Mouse (Mus musculus) hindbrain, embryonic 14.5 days (tissue): ENCODE data around the gene Tbcb. TPM values are rescaled to one million over a fixed set of nuclear protein-coding genes. Genes with fewer than 3 reads are reported as not detected.

Experiments used
- ATAC-seq: fragments of 200-750 bp; cut with Nextera tagmentation; 2 replicates; pipeline ENCODE4 v1.8.0; 2017; ENCODE audit warnings: moderate number of reproducible peaks, mild to moderate bottlenecking, moderate TSS enrichment, moderate library complexity; ENCODE audit not compliant: low FRiP score
- DNase-seq: peaks from one replicate; pipeline ENCODE4 v3.0.0-alpha.2; 2015; ENCODE audit warnings: low spot score
- H3K27ac ChIP-seq: fragments of 300-500 bp; sonication (generic); 2 replicates; pipeline ENCODE4 v1.5.1; 2014; ENCODE audit warnings: mild to moderate bottlenecking, moderate library complexity
- H3K27me3 ChIP-seq: fragments of 300-500 bp; sonication (generic); 2 replicates; pipeline ENCODE4 v1.6.1; 2014; ENCODE audit warnings: mild to moderate bottlenecking, low read length, mixed read lengths; ENCODE audit not compliant: control insufficient read depth, insufficient read depth
- H3K36me3 ChIP-seq: fragments of 300-500 bp; sonication (generic); replicated peaks from 2 replicates; pipeline ENCODE4 v1.6.1; 2014; ENCODE audit not compliant: control insufficient read depth, insufficient read depth
- H3K4me1 ChIP-seq: fragments of 300-500 bp; sonication (generic); replicated peaks from 2 replicates; pipeline ENCODE4 v1.6.1; 2014; ENCODE audit warnings: antibody characterized with exemption, low read length, mixed read lengths; ENCODE audit not compliant: control insufficient read depth, insufficient read depth
- H3K4me2 ChIP-seq: fragments of 300-500 bp; sonication (generic); replicated peaks from 2 replicates; pipeline ENCODE4 v1.6.1; 2014; ENCODE audit warnings: mild to moderate bottlenecking, moderate library complexity
- H3K4me3 ChIP-seq: fragments of 300-500 bp; sonication (generic); replicated peaks from 2 replicates; pipeline ENCODE4 v1.5.1; 2014; ENCODE audit warnings: mild to moderate bottlenecking, low read length
- H3K9ac ChIP-seq: fragments of 300-500 bp; sonication (generic); 2 replicates; pipeline ENCODE4 v1.6.1; 2014
- H3K9me3 ChIP-seq: fragments of 300-500 bp; sonication (generic); 2 replicates; pipeline ENCODE4 v1.6.1; 2016; ENCODE audit warnings: low read length; ENCODE audit not compliant: control insufficient read depth
- WGBS: fragments of 180-500 bp; shearing (Covaris S2); extraction: QIAGEN DNeasy Blood & Tissue Kit; methylation state at CpG from one replicate; pipeline ENCODE4 v1.1.7; 2014; 5-methylcytosine and 5-hydroxymethylcytosine counted together
- polyA plus RNA-seq: library from polyadenylated mRNA; unstranded; fragments of >200 nt; fragmentation: Nextera tagmentation; extraction: Ambion mirVana; gene quantifications from 2 replicates; pipeline ENCODE4 v1.2.1, GENCODE M21; 2014

Tbcb gene
- polyA plus RNA-seq, 1 experiment from 2014 or later = 390 TPM

DNA sequence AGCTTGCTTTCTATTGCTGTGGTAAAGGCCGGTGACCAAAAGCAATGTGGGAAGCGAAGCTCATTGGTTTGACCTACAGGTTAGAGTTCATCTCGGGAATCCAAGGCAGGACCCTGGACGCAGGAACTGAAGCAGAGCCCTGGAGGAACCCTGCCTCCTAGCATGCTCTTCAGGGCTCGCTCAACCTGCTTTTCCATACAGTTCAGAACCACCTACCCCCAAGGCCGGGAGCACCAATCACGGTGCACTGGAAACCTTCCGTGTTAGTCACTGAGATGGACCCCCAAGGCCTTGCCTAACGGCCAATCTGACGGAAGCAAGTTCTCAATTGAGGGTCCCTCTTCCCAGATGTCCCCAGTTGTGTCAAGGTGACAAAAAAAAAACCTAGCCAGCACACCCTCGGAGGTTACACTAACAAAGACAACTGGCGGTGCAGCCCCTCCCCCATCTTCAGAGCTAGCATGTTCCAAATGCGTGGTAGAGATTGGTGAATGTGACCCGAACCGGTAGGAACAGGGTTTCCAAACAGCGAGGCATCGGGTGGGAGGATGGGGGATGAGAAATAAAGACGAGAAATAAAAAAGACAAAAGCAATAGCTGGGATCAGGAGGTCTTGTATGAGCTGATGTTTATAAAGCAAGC, 32.5 kb downstream of the Tbcb start:
- H3K9me3 ChIP-seq = no peaks in the 10 kb centered on the region
- H3K36me3 ChIP-seq = no peaks in the 10 kb centered on the region
- DNase-seq (no peak), ATAC-seq (no peak)
- 80% methylated on average over 18 of the region's 18 CpGs for WGBS
- H3K27ac ChIP-seq = no peak overlapping the region
- H3K4me1 ChIP-seq = peaks cover 4% of the 10 kb centered on the region; the same call in 1 of the 2 replicates
- no peak overlapping the region for H3K4me2 ChIP-seq
- no peaks in the 10 kb centered on the region for H3K27me3 ChIP-seq
- H3K4me3 ChIP-seq = no peak overlapping the region
- no peak overlapping the region for H3K9ac ChIP-seq

- Histone ChIP-seq H3K4me2 (peak within 1 kb of the TSS; percentile 28), H3K27ac (no peak within 1 kb of the TSS), H3K4me3 (no peak within 1 kb of the TSS), H3K9me3 (no peaks in the 10 kb centered on the region), H3K4me1 (peaks cover 5% of the 10 kb centered on the region; the same call in 1 of the 2 replicates), H3K36me3 (no peaks in the 10 kb centered on the region), H3K9ac (no peak within 1 kb of the TSS), H3K27me3 (no peaks in the 10 kb centered on the region)
- WGBS = 8% methylated on average over 8 of the region's 8 CpGs
- DNase-seq = peak; percentile 85
- no peak for ATAC-seq
Measured at GRCm38 (mm10) chr7:30198481-30198971, 33.5 kb downstream of the Tbcb start, which contains the start of gene Capns1. Gene Capns1, minus strand, starts transcription at chr7:30198811.

DNA sequence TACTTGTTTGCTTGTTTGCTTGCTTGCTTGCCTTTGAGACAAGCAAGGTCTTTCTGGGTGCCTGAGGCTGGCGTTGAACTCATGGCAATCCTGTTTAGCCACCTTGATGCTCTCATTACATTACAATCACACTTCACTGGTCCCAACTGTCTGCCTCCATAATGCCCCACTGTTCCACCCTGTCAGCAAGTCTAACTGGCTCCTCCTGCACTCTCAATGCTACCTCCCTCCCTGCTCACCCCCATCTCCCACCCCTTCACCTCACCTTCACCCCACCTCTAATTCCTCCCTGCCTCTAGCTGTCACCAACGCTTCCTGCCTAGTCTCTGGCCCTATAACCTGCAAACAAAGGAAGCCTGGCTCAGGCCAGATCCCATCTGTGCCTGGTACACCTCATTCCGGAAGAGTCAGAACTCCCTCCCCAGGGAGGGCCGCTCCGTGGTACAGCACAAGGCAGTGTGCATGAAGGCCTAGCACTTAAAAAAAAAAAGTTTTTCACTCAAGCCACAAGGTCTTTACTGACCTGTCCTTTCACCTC, 34.4 kb downstream of the Tbcb start:
- ATAC-seq (no peak), DNase-seq (no peak)
- Histone ChIP-seq H3K9me3 (no peaks in the 10 kb centered on the region), H3K9ac (no peak overlapping the region), H3K27ac (no peak overlapping the region), H3K4me2 (no peak overlapping the region), H3K4me3 (no peak overlapping the region), H3K27me3 (no peaks in the 10 kb centered on the region), H3K36me3 (0 out of 2 replicates have a peak, but pooled peaks cover under 1% of the 10 kb centered on the region), H3K4me1 (peaks cover 14% of the 10 kb centered on the region)
- 74% methylated on average over 5 of the region's 5 CpGs for WGBS

DNA sequence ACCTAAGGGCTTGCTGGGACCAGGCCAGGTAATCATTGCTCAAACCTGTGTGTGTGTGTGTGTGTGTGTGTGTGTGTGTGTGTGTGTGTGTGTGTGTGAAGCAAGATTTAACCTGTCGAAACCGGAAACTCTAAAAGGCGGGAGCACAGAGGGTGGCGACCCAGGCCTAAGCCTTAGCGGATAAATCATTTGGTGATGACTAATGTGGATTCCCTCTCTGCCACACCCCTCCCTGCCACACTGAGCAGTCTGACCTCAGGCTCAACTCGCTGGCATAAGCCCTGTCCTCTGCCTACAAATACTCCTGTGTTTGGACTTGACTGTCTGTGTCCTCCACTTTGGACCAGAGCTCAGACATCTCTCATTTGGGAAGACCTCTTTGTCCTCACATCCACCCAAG, 35.9 kb downstream of the Tbcb start:
- no peaks in the 10 kb centered on the region for H3K27me3 ChIP-seq
- no peak for DNase-seq
- peaks cover 15% of the 10 kb centered on the region for H3K36me3 ChIP-seq
- H3K4me2 ChIP-seq = no peak overlapping the region
- no peaks in the 10 kb centered on the region for H3K9me3 ChIP-seq
- ATAC-seq = no peak
- no peak overlapping the region for H3K9ac ChIP-seq
- WGBS = 80% methylated on average over 6 of the region's 6 CpGs
- H3K4me3 ChIP-seq = no peak overlapping the region
- no peak overlapping the region for H3K27ac ChIP-seq
- H3K4me1 ChIP-seq = peaks cover 15% of the 10 kb centered on the region

DNA sequence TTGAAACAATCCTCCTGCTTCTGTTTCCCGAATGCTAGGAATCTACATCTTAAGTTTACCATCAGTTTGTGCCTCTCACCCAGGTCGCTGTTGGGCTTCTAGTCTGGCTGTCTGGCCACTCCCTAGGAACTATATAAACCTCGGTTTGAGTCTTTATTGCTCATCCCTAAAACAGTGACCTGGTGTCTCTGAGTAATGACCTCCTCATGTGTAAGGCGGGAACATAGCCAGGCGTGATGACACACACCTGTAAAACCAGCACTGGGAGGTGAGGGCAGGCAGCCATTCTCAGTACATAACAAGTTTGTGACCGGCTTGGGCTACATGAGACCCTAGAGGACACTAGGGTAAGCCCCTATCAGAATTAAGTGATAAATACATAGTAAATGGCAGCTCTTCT, 36.6 kb downstream of the Tbcb start:
- Histone ChIP-seq H3K27me3 (no peaks in the 10 kb centered on the region), H3K4me1 (peaks cover 15% of the 10 kb centered on the region), H3K9ac (peak overlapping the region; percentile 78; the same call in 1 of the 2 replicates), H3K27ac (no peak overlapping the region), H3K9me3 (no peaks in the 10 kb centered on the region), H3K36me3 (peaks cover 21% of the 10 kb centered on the region), H3K4me2 (peak overlapping the region; percentile 56), H3K4me3 (peak overlapping the region; percentile 65)
- no peak for ATAC-seq
- DNase-seq = no peak
- 76% methylated on average over 6 of the region's 6 CpGs for WGBS

- peak overlapping the region; percentile 56 for H3K4me2 ChIP-seq
- H3K27ac ChIP-seq = peak overlapping the region; percentile 82
- ATAC-seq (peak; percentile 88), DNase-seq (peak; percentile 95)
- peak overlapping the region; percentile 65 for H3K4me3 ChIP-seq
- H3K27me3 ChIP-seq = no peaks in the 10 kb centered on the region
- peaks cover 27% of the 10 kb centered on the region for H3K36me3 ChIP-seq
- H3K9ac ChIP-seq = peak overlapping the region; percentile 78
- peaks cover 15% of the 10 kb centered on the region for H3K4me1 ChIP-seq
- WGBS = 1% methylated on average over 28 of the region's 28 CpGs
- H3K9me3 ChIP-seq = no peaks in the 10 kb centered on the region
Measured at GRCm38 (mm10) chr7:30194884-30195283, 37.2 kb downstream of the Tbcb start.

DNA sequence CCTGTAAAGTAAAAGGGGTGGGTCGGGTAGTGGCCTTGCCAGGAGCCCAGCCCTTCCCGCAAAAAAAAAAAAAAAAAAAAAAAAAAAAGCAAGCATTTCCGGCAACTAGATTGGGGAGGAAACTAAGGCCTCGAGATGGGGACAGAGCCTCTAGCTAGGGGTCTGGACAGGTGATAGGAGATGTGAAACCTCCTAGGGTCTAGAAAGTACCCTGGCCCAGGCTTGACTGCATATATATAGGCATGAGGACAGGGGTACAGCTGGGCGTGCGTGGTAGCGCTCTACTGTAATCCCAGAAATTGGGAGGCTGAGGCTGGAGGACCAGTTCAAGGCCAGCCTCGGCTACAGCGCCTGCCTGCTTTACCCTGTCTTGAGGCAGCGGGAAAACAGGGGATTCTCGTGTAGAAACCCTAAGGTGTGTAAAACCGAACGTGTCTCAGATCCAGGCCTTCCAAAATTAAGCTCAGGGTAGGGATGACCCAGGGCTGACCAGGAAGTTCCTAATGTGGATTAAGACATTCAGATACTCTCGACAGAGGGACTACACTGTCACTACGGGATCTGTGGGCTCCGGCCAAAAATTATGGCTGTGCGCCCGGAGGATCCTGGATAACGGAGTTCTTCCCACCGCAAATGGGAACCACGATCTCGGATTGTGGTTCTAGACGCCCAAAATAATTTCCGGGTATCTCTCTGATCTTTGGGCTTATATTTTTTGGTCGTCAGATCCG, 37.8 kb downstream of the Tbcb start:
- peaks cover 15% of the 10 kb centered on the region for H3K4me1 ChIP-seq
- ATAC-seq (peak; percentile 15; the same call in 1 of the 2 replicates), DNase-seq (peak; percentile 40)
- H3K4me2 ChIP-seq = peak overlapping the region; percentile 56
- no peaks in the 10 kb centered on the region for H3K27me3 ChIP-seq
- H3K9me3 ChIP-seq = no peaks in the 10 kb centered on the region
- peak overlapping the region; percentile 65 for H3K4me3 ChIP-seq
- peaks cover 33% of the 10 kb centered on the region for H3K36me3 ChIP-seq
- peak overlapping the region; percentile 78 for H3K9ac ChIP-seq
- under 1% methylated on average over 26 of the region's 26 CpGs for WGBS
- peak overlapping the region; percentile 82 for H3K27ac ChIP-seq

- Histone ChIP-seq H3K4me1 (peaks cover 15% of the 10 kb centered on the region), H3K27me3 (no peaks in the 10 kb centered on the region), H3K27ac (peak overlapping the region; percentile 82), H3K9me3 (no peaks in the 10 kb centered on the region), H3K4me2 (peak overlapping the region; percentile 56), H3K36me3 (peaks cover 39% of the 10 kb centered on the region), H3K9ac (peak overlapping the region; percentile 78), H3K4me3 (peak overlapping the region; percentile 65)
- WGBS = 1% methylated on average over 26 of the region's 26 CpGs
- peak; percentile 73 for DNase-seq
- ATAC-seq = peak; percentile 71
Measured at GRCm38 (mm10) chr7:30193581-30194100, 38.4 kb downstream of the Tbcb start.

GRCm38 (mm10) chr7:30193013-30193412, 39.1 kb downstream of the Tbcb start:
- WGBS = 25% methylated on average over 9 of the region's 9 CpGs
- peak overlapping the region; percentile 82; the same call in 1 of the 2 replicates for H3K27ac ChIP-seq

More at GRCm38 (mm10) chr7:30193013-30193412, 39.1 kb downstream of the Tbcb start:
- H3K4me1 ChIP-seq = peaks cover 15% of the 10 kb centered on the region
- H3K4me3 ChIP-seq = peak overlapping the region; percentile 65
- H3K9ac ChIP-seq = peak overlapping the region; percentile 78
- H3K9me3 ChIP-seq = no peaks in the 10 kb centered on the region
- peak overlapping the region; percentile 56 for H3K4me2 ChIP-seq
- peaks cover 45% of the 10 kb centered on the region for H3K36me3 ChIP-seq
- DNase-seq = no peak
- H3K27me3 ChIP-seq = no peaks in the 10 kb centered on the region
- ATAC-seq = no peak
